Mouse (Mus musculus): ENCODE measurements at regions not wholly inside any gene's neighbourhood (a gene's known extent, or its start where the extent isn't known, plus 50 kb on each side); places are given as distances from the start of the nearest gene placed in this dataset.

DNA sequence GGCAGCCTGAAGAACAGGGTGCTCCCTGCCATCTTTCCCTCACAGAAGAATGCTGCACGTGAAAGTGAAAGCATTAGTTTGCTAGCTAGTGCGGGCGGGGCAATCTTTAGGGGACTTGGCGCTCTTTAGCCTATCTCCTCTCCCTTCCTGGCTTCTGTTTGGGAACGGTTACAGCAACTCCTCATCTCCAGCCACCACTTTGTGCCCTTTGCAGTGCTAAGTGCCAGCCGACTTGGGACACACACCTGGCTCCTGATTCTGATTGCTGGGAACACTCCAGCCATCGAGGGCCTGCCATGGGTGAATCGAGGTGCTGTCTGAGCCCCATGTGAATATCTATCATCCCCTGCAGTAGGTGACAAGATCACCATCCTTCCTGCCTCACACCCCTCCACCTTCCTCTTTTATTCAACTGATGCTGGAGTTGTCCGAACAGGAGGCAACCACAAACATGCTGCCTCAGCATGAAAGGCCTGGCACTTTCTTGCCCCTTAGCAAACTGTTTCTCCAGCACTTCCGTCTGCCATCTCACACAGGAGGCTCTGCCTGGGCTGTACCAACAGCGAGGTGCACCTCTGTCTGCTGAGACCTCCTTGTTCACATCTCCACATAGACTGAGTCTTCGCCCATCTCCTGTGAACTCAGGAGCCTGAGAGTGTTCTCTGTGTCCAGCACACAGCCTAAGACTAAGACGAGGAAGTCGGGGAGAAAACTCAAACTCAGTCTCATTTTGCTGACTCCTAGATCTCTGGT lies 66.2 kb upstream of the Glrp1 start:
- TF ChIP-seq CTCF (IDR thresholded peaks at IDR 0.05; ENCODE audit: low read depth) (no peak), EP300 (IDR thresholded peaks at IDR 0.05; ENCODE audit: low read depth) (no peak)
